9 mouse cellular contexts compared by ENCODE assay signal in genomic region chrX:96178437-96178836, GRCm38 (mm10).
DNase-seq lines count a peak whose midpoint lies in the region; ATAC-seq lines count a peak whose summit lies in the region.
"Had no signal": no experiment of that assay in that cellular context is flagged by ENCODE, and none has a peak within 500 bp of the region (broad histone marks: within the 10 kb centered on the region; RNA-seq: fewer than 3 reads in every experiment).

No protein-coding gene starts in this region.

- ATAC-seq in forebrain, embryonic 13.5 days = peak; percentile 68; the same call in 1 of the 2 replicates
- no peak for ATAC-seq in forebrain, embryonic 11.5 days (replicated peaks; ENCODE audit: low FRiP score)
- 0 out of 2 replicates have a peak, but pooled peaks have one; percentile 53 for ATAC-seq in forebrain, embryonic 15.5 days (replicated peaks)

- H3K9ac ChIP-seq in forebrain, embryonic 13.5 days = no peak overlapping the region
- no peak overlapping the region for H3K9ac ChIP-seq in forebrain, embryonic 11.5 days (ENCODE audit: low read length)
- H3K9ac ChIP-seq in forebrain, embryonic 15.5 days (replicated peaks) = no peak overlapping the region
- H3K9ac ChIP-seq: hindbrain, embryonic 15.5 days had no signal

- WGBS in forebrain, embryonic 13.5 days = 10% methylated on average over 1 of the region's 1 CpGs
- 17% methylated on average over 1 of the region's 1 CpGs for WGBS in forebrain, embryonic 11.5 days
- WGBS in forebrain, embryonic 15.5 days = 6% methylated on average over 1 of the region's 1 CpGs

- H3K27me3 ChIP-seq in forebrain, embryonic 13.5 days = no peaks in the 10 kb centered on the region
- H3K27me3 ChIP-seq in forebrain, embryonic 11.5 days (ENCODE audit: control insufficient read depth, insufficient read depth, low read length) = no peaks in the 10 kb centered on the region
- H3K27me3 ChIP-seq in forebrain, embryonic 15.5 days = no peaks in the 10 kb centered on the region
- H3K27me3 ChIP-seq: hindbrain, embryonic 15.5 days had no signal

- no peak overlapping the region for H3K27ac ChIP-seq in forebrain, embryonic 13.5 days
- H3K27ac ChIP-seq in forebrain, embryonic 11.5 days (ENCODE audit: low read depth, low read length) = no peak overlapping the region
- H3K27ac ChIP-seq in forebrain, embryonic 15.5 days (replicated peaks) = no peak overlapping the region
- H3K27ac ChIP-seq: hindbrain, embryonic 15.5 days had no signal

- H3K4me2 ChIP-seq in forebrain, embryonic 13.5 days = no peak overlapping the region
- H3K4me2 ChIP-seq in forebrain, embryonic 11.5 days (ENCODE audit: low read depth, low read length, severe bottlenecking) = no peak overlapping the region
- H3K4me2 ChIP-seq in forebrain, embryonic 15.5 days (replicated peaks) = no peak overlapping the region
- H3K4me2 ChIP-seq: hindbrain, embryonic 15.5 days had no signal

- H3K36me3 ChIP-seq in forebrain, embryonic 13.5 days (ENCODE audit: poor library complexity, severe bottlenecking) = no peaks in the 10 kb centered on the region
- no peaks in the 10 kb centered on the region for H3K36me3 ChIP-seq in forebrain, embryonic 11.5 days (ENCODE audit: control insufficient read depth, insufficient read depth, low read length)
- H3K36me3 ChIP-seq in forebrain, embryonic 15.5 days = no peaks in the 10 kb centered on the region
- H3K36me3 ChIP-seq: hindbrain, embryonic 15.5 days had no signal

- DNase-seq in forebrain, embryonic 11.5 days (ENCODE audit: low spot score) = no peak
- peak; percentile 14 to 40 for DNase-seq in right cerebral cortex, adult 2 months (ENCODE audit: low spot score in 2 of 2)
- no peak for DNase-seq in right cerebral cortex, postnatal 14 days
- DNase-seq in c-Kit-positive CD71-positive TER-119-negative erythroid progenitor cells, embryonic 14.5 days (ENCODE audit: low read depth) = peak; percentile 27
- peak; percentile 18 to 38 for DNase-seq in layer of hippocampus, postnatal 10 days (ENCODE audit: low spot score in 2 of 2)
- peak; percentile 7 to 25 for DNase-seq in natural killer cell, adult 2 months (ENCODE audit: low spot score in 2 of 2)

- no peaks in the 10 kb centered on the region for H3K9me3 ChIP-seq in forebrain, embryonic 13.5 days (replicated peaks)
- no peaks in the 10 kb centered on the region for H3K9me3 ChIP-seq in forebrain, embryonic 11.5 days (ENCODE audit: control insufficient read depth, low read length)
- no peaks in the 10 kb centered on the region for H3K9me3 ChIP-seq in forebrain, embryonic 15.5 days
- H3K9me3 ChIP-seq: hindbrain, embryonic 15.5 days had no signal

- no peak overlapping the region for H3K4me3 ChIP-seq in forebrain, embryonic 13.5 days
- H3K4me3 ChIP-seq in forebrain, embryonic 11.5 days (ENCODE audit: low read depth, low read length) = no peak overlapping the region
- H3K4me3 ChIP-seq in forebrain, embryonic 15.5 days = no peak overlapping the region
- H3K4me3 ChIP-seq: hindbrain, embryonic 15.5 days had no signal

- H3K4me1 ChIP-seq in forebrain, embryonic 13.5 days = no peaks in the 10 kb centered on the region
- H3K4me1 ChIP-seq in forebrain, embryonic 11.5 days (replicated peaks; ENCODE audit: control insufficient read depth, insufficient read depth, low read length) = no peaks in the 10 kb centered on the region
- H3K4me1 ChIP-seq in forebrain, embryonic 15.5 days = no peaks in the 10 kb centered on the region
- H3K4me1 ChIP-seq: hindbrain, embryonic 15.5 days had no signal

Comparison
In these comparisons a context has a peak if more than half of its experiments do, and no peak if none do; other contexts are left out.
1. DNase-seq: peak in right cerebral cortex, adult 2 months (2 of 2), c-Kit-positive CD71-positive TER-119-negative erythroid progenitor cells, embryonic 14.5 days (single experiment), layer of hippocampus, postnatal 10 days (2 of 2) and natural killer cell, adult 2 months (2 of 2); none in forebrain, embryonic 11.5 days (single experiment) and right cerebral cortex, postnatal 14 days (single experiment).